Mouse (Mus musculus): ENCODE measurements around the gene Ppp2r5d.

Ppp2r5d gene

DNA sequence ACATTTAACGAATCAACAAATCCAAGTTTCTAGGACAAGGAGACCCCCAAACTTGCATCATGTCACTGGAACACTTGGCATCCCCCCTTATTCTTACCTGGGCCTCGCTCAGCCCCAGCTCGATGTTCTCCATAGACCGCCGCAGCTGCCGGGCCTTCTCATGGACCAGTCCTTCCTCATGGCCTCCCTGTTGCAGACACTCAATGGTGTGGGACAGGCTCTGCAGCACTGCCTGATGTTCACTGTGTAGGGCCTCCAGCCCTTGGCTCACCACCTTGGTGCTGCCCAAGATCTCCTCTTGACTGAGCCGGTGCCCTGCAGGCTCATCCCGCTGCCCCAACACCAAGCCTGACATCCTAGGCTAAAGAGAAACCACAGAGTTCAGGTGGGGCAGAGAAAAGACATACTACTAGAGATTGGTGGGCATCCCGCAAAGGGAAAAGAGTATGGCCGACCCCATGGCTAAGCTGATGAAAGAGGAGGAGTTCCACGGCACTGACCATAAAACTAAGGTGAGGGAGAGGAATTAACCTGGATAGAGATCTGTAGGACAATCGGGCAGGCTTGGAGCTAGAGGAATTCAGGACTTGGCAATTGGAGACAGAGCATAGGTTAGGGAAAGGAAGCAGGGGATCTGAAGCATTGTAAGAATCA is 60.6 kb downstream of the Ppp2r5d start:
- DNase-seq (ENCODE audit: low read depth), result no peak

DNA sequence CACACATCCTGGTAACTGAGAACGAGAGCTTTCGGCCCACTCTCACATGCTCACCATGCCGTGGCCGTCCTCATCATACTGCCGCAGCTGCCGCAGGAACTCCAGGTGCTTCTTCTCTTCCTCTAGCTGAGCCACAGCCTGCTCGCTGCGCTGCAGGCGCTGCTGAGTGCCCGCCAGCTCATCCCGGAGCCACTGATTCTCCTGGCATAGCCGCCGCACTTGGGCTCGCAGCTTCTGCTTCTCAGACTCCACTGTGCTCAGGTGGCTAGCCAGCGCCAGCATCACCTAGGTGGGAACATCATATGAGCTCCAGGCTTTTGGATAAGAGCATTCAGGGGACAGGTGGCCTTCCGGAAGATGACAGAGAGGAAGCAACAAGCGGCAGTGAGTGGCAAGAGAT is 62.9 kb downstream of the Ppp2r5d start:
- no peak for DNase-seq (ENCODE audit: low read depth)

DNA sequence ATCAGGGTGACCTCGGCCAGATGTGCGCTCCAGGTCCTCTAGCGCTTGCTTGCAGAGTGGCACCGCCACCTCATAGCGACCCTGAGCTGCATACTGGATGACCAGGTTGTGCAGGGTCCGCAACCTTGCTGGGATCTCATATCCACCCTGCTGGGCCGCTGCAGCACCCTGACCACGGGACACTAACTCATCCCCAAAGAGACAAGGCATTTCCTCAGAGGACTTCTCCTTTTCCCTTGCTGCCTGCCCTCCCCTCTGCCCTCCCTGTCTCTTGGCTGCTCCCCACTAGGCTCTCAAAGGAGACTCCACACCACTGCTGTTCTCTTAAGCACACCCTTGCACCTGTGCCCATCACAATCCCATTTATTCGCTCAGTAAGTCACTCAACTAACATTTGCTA is 65.0 kb downstream of the Ppp2r5d start:
- DNase-seq (ENCODE audit: low read depth), result no peak

DNA sequence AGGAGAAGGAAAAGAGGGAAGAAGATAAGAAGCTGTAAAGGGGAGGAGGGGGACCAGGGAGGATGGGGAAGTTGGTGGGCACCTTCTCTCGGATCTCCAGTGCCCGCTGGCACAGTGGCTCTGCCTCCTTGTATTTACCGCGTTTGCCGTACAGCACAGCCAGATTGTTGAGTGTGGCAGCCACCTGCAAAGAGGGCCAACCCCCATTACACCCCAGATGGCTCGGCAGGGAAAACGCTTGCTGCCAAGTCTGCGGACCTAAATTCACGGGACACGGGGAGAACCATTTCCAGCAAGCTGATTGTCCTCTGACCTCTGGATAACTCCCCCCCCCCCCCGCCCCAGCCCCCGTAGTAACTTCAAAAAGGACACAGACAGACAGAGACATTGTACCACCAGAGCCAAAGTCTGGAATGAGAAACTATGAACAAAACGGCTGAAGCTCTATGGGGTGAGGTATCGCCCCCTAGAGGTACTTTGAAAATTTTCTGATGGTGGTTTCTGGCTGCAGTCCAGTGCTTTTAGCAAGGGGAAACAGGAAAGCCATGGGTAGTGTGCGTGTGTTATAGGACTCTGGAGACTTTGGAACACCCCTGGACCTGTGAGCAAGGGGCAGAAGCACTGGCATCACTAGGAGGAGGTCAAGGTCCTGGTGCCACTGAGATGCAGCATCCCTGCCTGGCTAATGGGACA is 67.9 kb downstream of the Ppp2r5d start:
- peak; percentile 84 for DNase-seq (ENCODE audit: low read depth)

Data from 416B (cell line).